Mouse (Mus musculus): ENCODE measurements around the gene Col6a5. TPM values are rescaled to one million over a fixed set of nuclear protein-coding genes. Genes with fewer than 3 reads are reported as not detected.
A peak's percentile ranks its signal among the peaks of the same experiment; 100 is the strongest.
"Not testable (repeated sequence)": the region's sequence is repeated elsewhere in the genome, so short reads cannot be mapped to it uniquely, and the experiment has no call there.

The Col6a5 gene
- total RNA-seq, 2 experiments from 2014 or later: 0.27 to 0.53 TPM

- intact Hi-C loops (cut with DNase I): no loop called here
Measured at GRCm38 (mm10) chr9:105923659-105924058, 36.8 kb downstream of the Col6a5 start.

GRCm38 (mm10) chr9:105915186-105915585 is 45.3 kb downstream of the Col6a5 start:
- DNase-seq (ENCODE audit: low spot score in 2 of 2): no peak
- intact Hi-C loops (cut with DNase I): no loop called here

More at GRCm38 (mm10) chr9:105923659-105924058, 36.8 kb downstream of the Col6a5 start:
- DNase-seq (ENCODE audit: low spot score in 2 of 2): no peak

GRCm38 (mm10) chr9:105910166-105910565 is 50.3 kb downstream of the Col6a5 start:
- DNase-seq (ENCODE audit: low spot score in 2 of 2): peak; percentile 35 to 87
- intact Hi-C loops (cut with DNase I): no loop called here

- DNase-seq (ENCODE audit: low spot score in 2 of 2): no peak
- intact Hi-C loops (cut with DNase I): no loop called here
Measured at GRCm38 (mm10) chr9:105909352-105909751, 51.1 kb downstream of the Col6a5 start.

- DNase-seq (ENCODE audit: low spot score in 2 of 2): no peak
- intact Hi-C loops (cut with DNase I): no loop called here
Measured at GRCm38 (mm10) chr9:105907411-105907810, 53.0 kb downstream of the Col6a5 start.

GRCm38 (mm10) chr9:105887521-105887920 is 72.9 kb downstream of the Col6a5 start:
- peak in 1 of 2 experiments; percentile 54 for DNase-seq (ENCODE audit: low spot score in 2 of 2)
- intact Hi-C loops (cut with DNase I): no loop called here

GRCm38 (mm10) chr9:105884656-105885430 is 75.6 kb downstream of the Col6a5 start:
- DNase-seq (ENCODE audit: low spot score in 2 of 2): no peak
- intact Hi-C loops (cut with DNase I): no loop called here

- intact Hi-C loops (cut with DNase I): no loop called here
- DNase-seq (ENCODE audit: low spot score in 2 of 2): no peak
Measured at GRCm38 (mm10) chr9:105880743-105881142, 79.7 kb downstream of the Col6a5 start.

GRCm38 (mm10) chr9:105878365-105879108 is 81.9 kb downstream of the Col6a5 start:
- intact Hi-C loops (cut with DNase I): no loop called here
- no peak for DNase-seq (ENCODE audit: low spot score in 2 of 2)

GRCm38 (mm10) chr9:105876124-105876523 is 84.3 kb downstream of the Col6a5 start:
- intact Hi-C loops (cut with DNase I): no loop called here
- no peak for DNase-seq (ENCODE audit: low spot score in 2 of 2)

GRCm38 (mm10) chr9:105871643-105872042 is 88.8 kb downstream of the Col6a5 start:
- no peak for DNase-seq (ENCODE audit: low spot score in 2 of 2)
- intact Hi-C loops (cut with DNase I): no loop called here

GRCm38 (mm10) chr9:105857773-105858172 is 102.7 kb downstream of the Col6a5 start:
- DNase-seq (ENCODE audit: low spot score in 2 of 2): peak; percentile 63 to 83
- intact Hi-C loops (cut with DNase I): loop anchor here (1.0 to 5.0 kb wide), 3 partner anchors 164 to 360 kb away; no protein-coding TSS in a partner anchor

- DNase-seq (ENCODE audit: low spot score in 2 of 2): no peak
- intact Hi-C loops (cut with DNase I): no loop called here
Measured at GRCm38 (mm10) chr9:105852778-105853065, 107.7 kb downstream of the Col6a5 start.

- DNase-seq (ENCODE audit: low spot score in 2 of 2): peak in 1 of 2 experiments; percentile 20
- intact Hi-C loops (cut with DNase I): no loop called here
Measured at GRCm38 (mm10) chr9:105852015-105852777, 108.2 kb downstream of the Col6a5 start.

- intact Hi-C loops (cut with DNase I): no loop called here
- no peak for DNase-seq (ENCODE audit: low spot score in 2 of 2)
Measured at GRCm38 (mm10) chr9:105851011-105851410, 109.4 kb downstream of the Col6a5 start.

GRCm38 (mm10) chr9:105848396-105848795 is 112.0 kb downstream of the Col6a5 start:
- intact Hi-C loops (cut with DNase I): no loop called here
- DNase-seq (ENCODE audit: low spot score in 2 of 2): no peak

- DNase-seq (ENCODE audit: low spot score in 2 of 2): no peak
- intact Hi-C loops (cut with DNase I): no loop called here
Measured at GRCm38 (mm10) chr9:105847261-105847660, 113.2 kb downstream of the Col6a5 start.

GRCm38 (mm10) chr9:105841386-105841785 is 119.1 kb downstream of the Col6a5 start:
- DNase-seq (ENCODE audit: low spot score in 2 of 2); intact Hi-C loops (cut with DNase I): not testable (repeated sequence)

GRCm38 (mm10) chr9:105839147-105839515 is 121.3 kb downstream of the Col6a5 start:
- intact Hi-C loops (cut with DNase I): no loop called here
- no peak for DNase-seq (ENCODE audit: low spot score in 2 of 2)

GRCm38 (mm10) chr9:105838396-105839146 is 121.9 kb downstream of the Col6a5 start:
- no peak for DNase-seq (ENCODE audit: low spot score in 2 of 2)
- intact Hi-C loops (cut with DNase I): no loop called here
